Mouse (Mus musculus) myocyte (in vitro differentiated cells): ENCODE measurements around the gene Pklr. TPM values are rescaled to one million over a fixed set of nuclear protein-coding genes. Genes with fewer than 3 reads are reported as not detected.

Experiments used
- H3K27me3 ChIP-seq: one replicate; pipeline ENCODE4 v1.6.1; 2011; ENCODE audit not compliant: control insufficient read depth, insufficient read depth, insufficient read length
- H3K36me3 ChIP-seq: one replicate; pipeline ENCODE4 v1.6.1; 2011; ENCODE audit not compliant: control insufficient read depth, insufficient read depth
- H3K4me2 ChIP-seq: one replicate; pipeline ENCODE4 v1.6.1; 2011; ENCODE audit warnings: low read depth, control low read depth
- H3K4me3 ChIP-seq: one replicate; pipeline ENCODE4 v1.5.1; 2011; ENCODE audit warnings: mild to moderate bottlenecking, control low read depth, moderate library complexity
- H3K79me2 ChIP-seq: one replicate; pipeline ENCODE4 v1.6.1; 2011; ENCODE audit not compliant: control insufficient read depth, insufficient read depth
- H3ac ChIP-seq: one replicate; pipeline ENCODE4 v1.6.1; 2011; ENCODE audit not compliant: control insufficient read depth, insufficient read length
- CEBPB ChIP-seq: IDR thresholded peaks from 2 replicates; pipeline ENCODE4 v1.6.1; 2011; ENCODE audit warnings: mild to moderate bottlenecking, moderate library complexity; ENCODE audit not compliant: poor library complexity, insufficient read depth, severe bottlenecking
- E2F4 ChIP-seq: IDR thresholded peaks from one replicate; pipeline ENCODE4 v1.6.1; 2011; ENCODE audit warnings: mild to moderate bottlenecking, control low read depth, moderate library complexity; ENCODE audit not compliant: insufficient read depth
- MAX ChIP-seq: IDR thresholded peaks from one replicate; pipeline ENCODE4 v1.6.1; 2011; ENCODE audit warnings: low read depth, mild to moderate bottlenecking, control low read depth
- MYOD1 ChIP-seq, 3 experiments: IDR thresholded peaks; one replicate each; pipeline ENCODE4 v1.6.1; 2011; ENCODE audit warnings: control low read depth in 2 of 3, low read depth in 2 of 3, mild to moderate bottlenecking in 2 of 3, moderate library complexity in 1 of 3; ENCODE audit not compliant: insufficient read length in 2 of 3, control insufficient read depth in 1 of 3
- MYOG ChIP-seq, 3 experiments: IDR thresholded peaks; one replicate each; pipeline ENCODE4 v1.6.1; 2011; ENCODE audit warnings: control low read depth in 2 of 3, low read depth in 2 of 3, mild to moderate bottlenecking in 2 of 3; ENCODE audit not compliant: insufficient read length in 2 of 3, control insufficient read depth in 1 of 3, insufficient read depth in 1 of 3
- POLR2A ChIP-seq: IDR thresholded peaks from one replicate; pipeline ENCODE4 v1.6.1; 2011; ENCODE audit warnings: low read depth, mild to moderate bottlenecking, control low read depth, moderate library complexity; ENCODE audit not compliant: insufficient read length
- POLR2AphosphoS2 ChIP-seq: IDR thresholded peaks from one replicate; pipeline ENCODE4 v1.6.1; 2011; ENCODE audit warnings: low read depth, control low read depth; ENCODE audit not compliant: insufficient read length
- REST ChIP-seq: IDR thresholded peaks from one replicate; pipeline ENCODE4 v1.6.1; 2011; ENCODE audit warnings: mild to moderate bottlenecking, control low read depth, moderate library complexity; ENCODE audit not compliant: insufficient read depth, insufficient read length
- SRF ChIP-seq: IDR thresholded peaks from one replicate; pipeline ENCODE4 v1.6.1; 2011; ENCODE audit warnings: low read depth; ENCODE audit not compliant: control insufficient read depth, insufficient read length
- TCF12 ChIP-seq: IDR thresholded peaks from one replicate; pipeline ENCODE4 v1.6.1; 2011; ENCODE audit warnings: mild to moderate bottlenecking, control low read depth; ENCODE audit not compliant: poor library complexity, insufficient read depth, severe bottlenecking
- TCF3 ChIP-seq: IDR thresholded peaks from one replicate; pipeline ENCODE4 v1.6.1; 2011; ENCODE audit warnings: low read depth, control low read depth; ENCODE audit not compliant: insufficient read length
- USF1 ChIP-seq: IDR thresholded peaks from one replicate; pipeline ENCODE4 v1.6.1; 2011; ENCODE audit warnings: low read depth, mild to moderate bottlenecking, control low read depth, moderate library complexity
- polyA plus RNA-seq: library from polyadenylated mRNA; unstranded; fragments of >200 nt; fragmentation: generic; extraction: Trizol; gene quantifications from one replicate; pipeline ENCODE4 v1.2.1, GENCODE M21; 2012; ENCODE audit warnings: missing spikeins

Gene Pklr
- polyA plus RNA-seq, 1 experiment = not detected

- no peaks in the 10 kb centered on the region for H3K36me3 ChIP-seq
- TF ChIP-seq MYOD1 (IDR thresholded peaks at IDR 0.05; ENCODE audit: control insufficient read depth in 1 of 3, insufficient read length in 2 of 3, low read depth in 2 of 3) (no peak), CEBPB (no peak), POLR2AphosphoS2 (no peak), USF1 (no peak), TCF12 (no peak), REST (no peak), MAX (no peak), TCF3 (no peak), SRF (no peak), MYOG (IDR thresholded peaks at IDR 0.05; ENCODE audit: control insufficient read depth in 1 of 3, insufficient read depth in 1 of 3, insufficient read length in 2 of 3, low read depth in 2 of 3) (no peak)
- H3K4me2 ChIP-seq = peak overlapping the region; percentile 68
- H3K27me3 ChIP-seq = no peaks in the 10 kb centered on the region
- peak overlapping the region; percentile 35 for H3K4me3 ChIP-seq
- peak overlapping the region; percentile 8 for H3ac ChIP-seq
- H3K79me2 ChIP-seq = peaks cover under 1% of the 10 kb centered on the region
These were observed 48.0 kb downstream of the Pklr start for GRCm38 (mm10) chr3:89183959-89184315.

DNA sequence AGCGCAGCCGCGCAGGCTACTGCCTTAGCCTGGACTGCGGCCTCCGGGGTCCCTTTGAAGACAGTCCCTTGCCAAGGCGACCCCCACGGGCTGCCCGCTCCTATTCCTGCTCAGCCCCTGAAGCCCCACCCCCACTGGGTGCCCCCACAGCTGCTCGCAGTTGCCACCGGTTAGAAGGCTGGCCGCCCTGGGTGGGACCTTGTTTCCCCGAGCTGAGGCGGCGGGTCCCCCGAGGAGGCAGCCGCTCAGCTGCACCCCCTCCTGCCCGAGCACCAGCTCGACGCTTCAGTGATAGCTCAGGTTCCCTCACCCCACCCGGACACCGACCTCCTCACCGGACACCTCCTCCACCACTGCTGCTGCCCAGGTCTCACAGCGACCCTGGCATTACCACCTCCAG is 51.3 kb downstream of the Pklr start:
- Histone ChIP-seq H3K79me2 (no peaks in the 10 kb centered on the region), H3K36me3 (no peaks in the 10 kb centered on the region), H3K4me3 (no peak overlapping the region), H3K4me2 (no peak overlapping the region), H3ac (no peak overlapping the region), H3K27me3 (no peaks in the 10 kb centered on the region)
- TF ChIP-seq MYOG (IDR thresholded peaks at IDR 0.05; ENCODE audit: control insufficient read depth in 1 of 3, insufficient read depth in 1 of 3, insufficient read length in 2 of 3, low read depth in 2 of 3) (no peak), CEBPB (no peak), POLR2A (no peak), USF1 (no peak), MYOD1 (IDR thresholded peaks at IDR 0.05; ENCODE audit: control insufficient read depth in 1 of 3, insufficient read length in 2 of 3, low read depth in 2 of 3) (no peak), E2F4 (no peak), MAX (no peak), TCF12 (no peak), POLR2AphosphoS2 (no peak)

- no peak overlapping the region for H3ac ChIP-seq
- no peaks in the 10 kb centered on the region for H3K27me3 ChIP-seq
- H3K4me3 ChIP-seq = no peak overlapping the region
- no peaks in the 10 kb centered on the region for H3K36me3 ChIP-seq
- TF ChIP-seq SRF = no peak
- TF ChIP-seq TCF12 = no peak
- no peak for TF ChIP-seq MYOD1 (IDR thresholded peaks at IDR 0.05; ENCODE audit: control insufficient read depth in 1 of 3, insufficient read length in 2 of 3, low read depth in 2 of 3)
- no peak for TF ChIP-seq E2F4
- TF ChIP-seq MYOG (IDR thresholded peaks at IDR 0.05; ENCODE audit: control insufficient read depth in 1 of 3, insufficient read depth in 1 of 3, insufficient read length in 2 of 3, low read depth in 2 of 3) = no peak
- TF ChIP-seq POLR2A = no peak
- no peak for TF ChIP-seq POLR2AphosphoS2
- TF ChIP-seq REST = no peak
- TF ChIP-seq CEBPB = no peak
- TF ChIP-seq USF1 = no peak
- TF ChIP-seq MAX = no peak
- TF ChIP-seq TCF3 = no peak
- no peak overlapping the region for H3K4me2 ChIP-seq
- H3K79me2 ChIP-seq = no peaks in the 10 kb centered on the region
These were observed 51.9 kb downstream of the Pklr start for GRCm38 (mm10) chr3:89187690-89188477.

DNA sequence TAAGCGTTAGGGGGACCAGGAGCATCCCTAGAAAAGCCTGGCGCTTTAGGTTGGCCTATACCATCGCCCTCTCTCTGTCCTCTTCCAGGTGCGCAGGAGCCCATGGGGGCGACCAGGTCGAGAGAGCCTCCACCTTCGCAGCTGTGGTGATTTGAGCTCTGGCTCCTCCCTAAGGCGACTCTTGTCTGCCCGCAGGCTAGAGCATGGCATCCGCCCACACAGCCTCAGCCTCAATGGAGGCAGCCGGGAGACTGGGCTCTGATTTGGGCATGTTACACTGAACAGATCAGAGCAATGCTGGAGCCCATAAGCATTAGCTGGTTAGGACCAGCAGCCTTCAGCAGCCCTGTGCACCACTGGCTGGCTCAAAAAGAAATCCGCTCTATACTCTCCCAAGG is 52.5 kb downstream of the Pklr start:
- TF ChIP-seq E2F4 (no peak), TCF12 (no peak), MAX (no peak), CEBPB (no peak), MYOD1 (IDR thresholded peaks at IDR 0.05; ENCODE audit: control insufficient read depth in 1 of 3, insufficient read length in 2 of 3, low read depth in 2 of 3) (no peak), POLR2A (no peak), SRF (no peak), MYOG (IDR thresholded peaks at IDR 0.05; ENCODE audit: control insufficient read depth in 1 of 3, insufficient read depth in 1 of 3, insufficient read length in 2 of 3, low read depth in 2 of 3) (no peak), REST (no peak), TCF3 (no peak), USF1 (no peak), POLR2AphosphoS2 (no peak)
- Histone ChIP-seq H3K4me3 (no peak overlapping the region), H3K27me3 (no peaks in the 10 kb centered on the region), H3K36me3 (no peaks in the 10 kb centered on the region), H3K4me2 (no peak overlapping the region), H3K79me2 (no peaks in the 10 kb centered on the region), H3ac (no peak overlapping the region)
